Comparison of ENCODE assay signal across 8 mouse cellular contexts in genomic region chr8:120100388-120101067, GRCm38 (mm10). TPM values are rescaled to one million over a fixed set of nuclear protein-coding genes. Genes with fewer than 3 reads are reported as not detected.
A peak's percentile ranks its signal among the peaks of the same experiment; 100 is the strongest.
DNase-seq lines count a peak whose midpoint lies in the region; ATAC-seq and TF ChIP-seq lines count a peak whose summit lies in the region.

No protein-coding gene starts in this region.

- H3K4me1 ChIP-seq in kidney, adult 2 months (ENCODE audit: control insufficient read depth, insufficient read depth, low read length) = peaks cover 4% of the 10 kb centered on the region; the same call in 1 of the 2 replicates
- peaks cover 34% of the 10 kb centered on the region for H3K4me1 ChIP-seq in forebrain, embryonic 15.5 days
- H3K4me1 ChIP-seq in liver, embryonic 15.5 days (replicated peaks) = peaks cover 53% of the 10 kb centered on the region

- H3K9me3 ChIP-seq in forebrain, embryonic 15.5 days = no peaks in the 10 kb centered on the region
- no peaks in the 10 kb centered on the region for H3K9me3 ChIP-seq in liver, embryonic 15.5 days (replicated peaks)

- peak overlapping the region; percentile 81 for H3K4me2 ChIP-seq in forebrain, embryonic 15.5 days (replicated peaks)
- peak overlapping the region; percentile 86 for H3K4me2 ChIP-seq in liver, embryonic 15.5 days

- peak overlapping the region; percentile 97 for H3K27ac ChIP-seq in kidney, adult 2 months (ENCODE audit: insufficient read depth, low read depth, low read length)
- peak overlapping the region; percentile 92 for H3K27ac ChIP-seq in forebrain, embryonic 15.5 days (replicated peaks)
- peak overlapping the region; percentile 77 for H3K27ac ChIP-seq in liver, embryonic 15.5 days (replicated peaks)

- H3K36me3 ChIP-seq in kidney, adult 2 months (ENCODE audit: control insufficient read depth, insufficient read depth, low read length) = no peaks in the 10 kb centered on the region
- H3K36me3 ChIP-seq in forebrain, embryonic 15.5 days = 0 out of 2 replicates have a peak, but pooled peaks cover 3% of the 10 kb centered on the region
- no peaks in the 10 kb centered on the region for H3K36me3 ChIP-seq in liver, embryonic 15.5 days (replicated peaks)

- no peak for TF ChIP-seq POLR2A in kidney, adult 2 months (IDR thresholded peaks at IDR 0.05; ENCODE audit: low read depth, low read length)

- no peaks in the 10 kb centered on the region for H3K27me3 ChIP-seq in kidney, adult 2 months (replicated peaks; ENCODE audit: control insufficient read depth, insufficient read depth, low read length)
- H3K27me3 ChIP-seq in forebrain, embryonic 15.5 days = no peaks in the 10 kb centered on the region
- H3K27me3 ChIP-seq in liver, embryonic 15.5 days = no peaks in the 10 kb centered on the region

- peak overlapping the region; percentile 90 for H3K4me3 ChIP-seq in kidney, adult 2 months (ENCODE audit: insufficient read depth, low read depth, low read length)
- H3K4me3 ChIP-seq in forebrain, embryonic 15.5 days = peak overlapping the region; percentile 73
- peak overlapping the region; percentile 95 for H3K4me3 ChIP-seq in liver, embryonic 15.5 days (replicated peaks)

- 1% methylated on average over 25 of the region's 25 CpGs for WGBS in kidney, adult 2 months
- WGBS in forebrain, embryonic 15.5 days = 5% methylated on average over 25 of the region's 25 CpGs
- 4% methylated on average over 25 of the region's 25 CpGs for WGBS in liver, embryonic 15.5 days (ENCODE audit: insufficient replicate concordance)

- no peak for TF ChIP-seq CTCF in kidney, adult 2 months (conservative IDR thresholded peaks at IDR 0.05; ENCODE audit: insufficient read depth, insufficient read length, low read depth, low read length)

- H3K9ac ChIP-seq in forebrain, embryonic 15.5 days (replicated peaks) = peak overlapping the region; percentile 75
- peak overlapping the region; percentile 83 for H3K9ac ChIP-seq in liver, embryonic 15.5 days

- no peak for DNase-seq in kidney, adult 2 months
- no peak for DNase-seq in kidney, adult 9 months
- peak; percentile 52 for DNase-seq in MN1 (ENCODE audit: low spot score)
- no peak for DNase-seq in urinary bladder, postnatal 4 days (ENCODE audit: low spot score in 2 of 2)
- no peak for DNase-seq in natural killer cell, adult 2 months (ENCODE audit: low spot score in 2 of 2)
- no peak for DNase-seq in cerebellum, adult 11-12 months

- ATAC-seq in forebrain, embryonic 15.5 days (replicated peaks) = no peak; the same call in 1 of the 2 replicates
- no peak for ATAC-seq in liver, embryonic 15.5 days (ENCODE audit: insufficient read depth)

RNA-seq across cellular contexts. Expression of gene Zdhhc7, which starts 0.8 kb away (rescaled TPM):
- polyA plus RNA-seq in kidney, adult 2 months (2012; rRNA removed) = 58.7 and 68.2 TPM in 2 replicates
- 30.9 and 34.5 TPM in 2 replicates for polyA plus RNA-seq in forebrain, embryonic 15.5 days (2015; fragmentation: Nextera tagmentation; extraction: Ambion mirVana)
- polyA plus RNA-seq in liver, embryonic 15.5 days (2015; fragmentation: Nextera tagmentation; extraction: Ambion mirVana) = 13.9 and 17.2 TPM in 2 replicates

RNA-seq across cellular contexts. Expression of gene 6430548M08Rik, which starts 13.4 kb away (rescaled TPM):
- 8.4 and 8.8 TPM in 2 replicates for polyA plus RNA-seq in kidney, adult 2 months (2012; rRNA removed)
- polyA plus RNA-seq in forebrain, embryonic 15.5 days (2015; fragmentation: Nextera tagmentation; extraction: Ambion mirVana) = 23.1 and 30.0 TPM in 2 replicates
- 2.8 and 3.4 TPM in 2 replicates for polyA plus RNA-seq in liver, embryonic 15.5 days (2015; fragmentation: Nextera tagmentation; extraction: Ambion mirVana)
